Mouse (Mus musculus): ENCODE measurements at regions not wholly inside any gene's neighbourhood (a gene's known extent, or its start where the extent isn't known, plus 50 kb on each side); places are given as distances from the start of the nearest gene placed in this dataset.
A peak's percentile ranks its signal among the peaks of the same experiment; 100 is the strongest.

- peak; percentile 25 to 39 for DNase-seq (ENCODE audit: low spot score in 2 of 2)
These were observed 84.1 kb upstream of the Gm28269 start for GRCm38 (mm10) chrX:21828975-21829374.

- no peak for DNase-seq (ENCODE audit: low spot score in 2 of 2)
These were observed 64.3 kb upstream of the Gm28269 start for GRCm38 (mm10) chrX:21809212-21809611.

DNA sequence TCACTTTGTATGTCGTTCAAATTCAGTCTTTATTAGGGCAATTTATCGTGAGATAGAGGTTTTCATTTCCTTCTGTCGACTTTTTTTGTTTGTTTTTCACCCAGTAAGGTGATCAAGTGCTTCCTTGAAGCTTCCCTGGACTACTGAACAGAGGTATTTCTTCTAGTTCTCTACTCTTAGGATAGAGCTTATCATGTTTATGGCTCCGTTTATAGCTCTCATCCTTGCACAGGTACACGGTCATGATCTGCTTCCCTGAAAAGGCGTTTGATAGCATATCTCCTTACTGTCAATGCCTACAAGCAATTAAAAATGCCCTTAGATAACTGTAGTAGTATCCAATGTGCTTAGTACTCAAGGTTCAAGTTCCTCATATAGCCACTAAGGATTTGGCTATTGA lies 56.9 kb upstream of the Gm28269 start:
- no peak for DNase-seq (ENCODE audit: low spot score in 2 of 2)
